Mouse (Mus musculus): Measurements from ENCODE around the gene Ano6. TPM values are rescaled to one million over a fixed set of nuclear protein-coding genes. Genes with fewer than 3 reads are reported as not detected.

Ano6 gene
- polyA plus RNA-seq, 1 experiment from 2014 or later: 52.2 TPM

DNA sequence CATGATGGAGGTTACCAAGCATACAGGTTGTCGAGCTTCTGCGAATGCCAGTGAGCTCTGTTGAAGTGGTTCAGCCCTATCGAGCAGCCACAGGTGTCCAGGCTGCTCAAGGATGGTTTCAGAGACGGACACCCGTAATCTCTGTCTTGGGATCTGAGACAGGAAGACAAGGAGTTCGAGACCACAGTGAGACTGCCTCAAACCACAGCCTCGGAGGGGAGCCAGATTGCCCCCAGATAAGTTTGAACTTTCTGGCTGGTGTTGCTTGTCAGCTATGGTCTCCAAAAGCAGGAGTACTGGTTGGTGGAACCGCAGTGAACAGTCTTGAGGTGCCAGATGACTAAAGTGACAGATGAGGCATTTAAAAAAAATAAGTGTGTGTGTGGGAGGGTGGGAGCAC lies 81.8 kb downstream of the Ano6 start:
- no peak for ATAC-seq (ENCODE audit: insufficient number of reproducible peaks, insufficient read depth, low FRiP score, low TSS enrichment)
- Histone ChIP-seq H3K4me1 (peaks cover 4% of the 10 kb centered on the region; the same call in 1 of the 2 replicates), H3K36me3 (no peaks in the 10 kb centered on the region), H3K9me3 (no peaks in the 10 kb centered on the region), H3K27me3 (no peaks in the 10 kb centered on the region), H3K4me2 (replicated peaks) (no peak overlapping the region), H3K4me3 (no peak overlapping the region), H3K27ac (no peak overlapping the region), H3K9ac (no peak overlapping the region)
- 92% methylated on average over 8 of the region's 8 CpGs for WGBS

GRCm38 (mm10) chr15:95873276-95873675 lies 82.6 kb downstream of the Ano6 start:
- no peak overlapping the region for H3K4me2 ChIP-seq (replicated peaks)
- 44% methylated on average over 1 of the region's 1 CpGs for WGBS
- no peaks in the 10 kb centered on the region for H3K27me3 ChIP-seq
- H3K36me3 ChIP-seq: no peaks in the 10 kb centered on the region
- ATAC-seq (ENCODE audit: insufficient number of reproducible peaks, insufficient read depth, low FRiP score, low TSS enrichment): no peak
- no peaks in the 10 kb centered on the region; the same call in 1 of the 2 replicates for H3K4me1 ChIP-seq
- H3K9me3 ChIP-seq: no peaks in the 10 kb centered on the region
- H3K9ac ChIP-seq: no peak overlapping the region
- no peak overlapping the region for H3K4me3 ChIP-seq
- H3K27ac ChIP-seq: no peak overlapping the region

DNA sequence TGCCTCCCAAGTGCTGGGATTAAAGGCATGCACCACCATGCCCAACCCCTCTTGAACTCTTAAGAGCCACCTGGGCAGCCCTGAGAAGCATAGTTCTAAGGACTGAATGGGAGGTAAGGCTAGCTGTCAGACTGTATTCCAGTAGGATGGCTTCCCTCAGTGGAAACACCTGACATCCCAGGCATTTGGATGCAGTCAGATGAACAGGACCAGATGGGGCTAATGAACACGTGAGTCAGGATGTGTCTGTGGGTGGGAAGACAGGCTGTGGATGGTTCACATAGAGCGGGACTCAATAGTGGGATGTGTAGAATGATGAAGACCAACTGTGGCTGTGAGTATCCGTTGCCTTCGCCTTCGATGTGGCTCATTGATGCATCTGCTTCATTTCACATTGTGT lies 83.6 kb downstream of the Ano6 start:
- H3K4me3 ChIP-seq: no peak overlapping the region
- no peak for ATAC-seq (ENCODE audit: insufficient number of reproducible peaks, insufficient read depth, low FRiP score, low TSS enrichment)
- no peak overlapping the region for H3K27ac ChIP-seq
- H3K4me1 ChIP-seq: no peaks in the 10 kb centered on the region; the same call in 1 of the 2 replicates
- 80% methylated on average over 5 of the region's 5 CpGs for WGBS
- no peak overlapping the region for H3K9ac ChIP-seq
- H3K9me3 ChIP-seq: no peaks in the 10 kb centered on the region
- no peak overlapping the region for H3K4me2 ChIP-seq (replicated peaks)
- no peaks in the 10 kb centered on the region for H3K36me3 ChIP-seq
- H3K27me3 ChIP-seq: no peaks in the 10 kb centered on the region

- 57% methylated on average over 8 of the region's 8 CpGs for WGBS
- H3K27ac ChIP-seq: no peak overlapping the region
Observed at GRCm38 (mm10) chr15:95874726-95875125, 84.1 kb downstream of the Ano6 start.

DNA sequence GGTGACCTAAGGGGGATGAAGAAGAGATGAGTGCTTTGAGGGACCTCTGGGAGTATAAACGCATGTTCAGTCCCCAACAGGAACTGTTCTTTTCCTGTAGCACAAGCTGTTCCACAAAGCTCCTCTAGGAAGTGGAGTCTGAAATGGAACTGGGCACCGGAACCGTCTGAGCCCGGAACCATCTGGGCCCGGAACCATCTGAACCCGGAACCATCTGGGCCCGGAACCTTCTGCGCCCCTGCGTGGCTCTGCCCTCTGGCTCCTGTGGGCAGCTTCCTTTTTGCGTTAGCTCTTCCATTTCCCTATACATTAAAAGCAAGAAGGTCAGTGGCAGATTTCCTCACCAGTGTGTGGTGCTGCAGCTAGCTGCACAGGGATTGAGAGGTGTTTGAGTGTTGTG lies 85.3 kb downstream of the Ano6 start:
- no peak overlapping the region for H3K9ac ChIP-seq
- 88% methylated on average over 10 of the region's 10 CpGs for WGBS

More at GRCm38 (mm10) chr15:95874726-95875125, 84.1 kb downstream of the Ano6 start:
- H3K36me3 ChIP-seq: no peaks in the 10 kb centered on the region
- no peak overlapping the region for H3K4me3 ChIP-seq
- no peak for ATAC-seq (ENCODE audit: insufficient number of reproducible peaks, insufficient read depth, low FRiP score, low TSS enrichment)
- no peaks in the 10 kb centered on the region; the same call in 1 of the 2 replicates for H3K4me1 ChIP-seq
- no peaks in the 10 kb centered on the region for H3K9me3 ChIP-seq
- no peaks in the 10 kb centered on the region for H3K27me3 ChIP-seq
- H3K4me2 ChIP-seq (replicated peaks): no peak overlapping the region
- H3K9ac ChIP-seq: no peak overlapping the region

GRCm38 (mm10) chr15:95880616-95881151 lies 90.0 kb downstream of the Ano6 start:
- Histone ChIP-seq H3K9ac (no peak overlapping the region), H3K36me3 (no peaks in the 10 kb centered on the region), H3K27ac (no peak overlapping the region), H3K9me3 (no peaks in the 10 kb centered on the region), H3K4me2 (replicated peaks) (no peak overlapping the region), H3K4me3 (no peak overlapping the region), H3K4me1 (peaks cover 10% of the 10 kb centered on the region), H3K27me3 (no peaks in the 10 kb centered on the region)
- WGBS: 53% methylated on average over 10 of the region's 10 CpGs
- ATAC-seq (ENCODE audit: insufficient number of reproducible peaks, insufficient read depth, low FRiP score, low TSS enrichment): no peak

More for the DNA sequence above, 85.3 kb downstream of the Ano6 start:
- Histone ChIP-seq H3K36me3 (no peaks in the 10 kb centered on the region), H3K4me2 (replicated peaks) (no peak overlapping the region), H3K9me3 (no peaks in the 10 kb centered on the region), H3K4me1 (no peaks in the 10 kb centered on the region; the same call in 1 of the 2 replicates), H3K27me3 (no peaks in the 10 kb centered on the region), H3K27ac (no peak overlapping the region), H3K4me3 (no peak overlapping the region)
- ATAC-seq (ENCODE audit: insufficient number of reproducible peaks, insufficient read depth, low FRiP score, low TSS enrichment): no peak

DNA sequence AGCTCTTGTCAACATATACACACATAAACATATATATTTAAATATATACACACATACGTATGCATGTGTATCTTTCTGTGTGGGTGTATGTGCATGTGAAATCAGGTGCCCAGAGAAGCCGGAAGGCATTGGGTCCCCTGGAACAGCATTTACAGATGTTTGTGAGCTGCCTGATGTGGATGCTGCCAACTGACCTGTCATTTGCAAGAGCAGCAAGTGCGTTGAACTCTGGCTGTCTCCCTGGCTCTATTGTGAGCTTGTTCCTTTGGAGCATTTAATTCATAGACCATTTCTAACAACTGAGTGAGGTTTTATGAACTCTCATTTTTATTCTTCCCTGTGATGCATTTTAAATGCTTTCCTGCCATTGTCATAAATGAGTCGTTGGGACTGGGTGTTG lies 91.8 kb downstream of the Ano6 start:
- Histone ChIP-seq H3K27me3 (no peaks in the 10 kb centered on the region), H3K4me1 (peaks cover 25% of the 10 kb centered on the region), H3K27ac (no peak overlapping the region), H3K4me2 (replicated peaks) (no peak overlapping the region), H3K9ac (no peak overlapping the region), H3K36me3 (no peaks in the 10 kb centered on the region), H3K4me3 (no peak overlapping the region), H3K9me3 (no peaks in the 10 kb centered on the region)
- 93% methylated on average over 4 of the region's 4 CpGs for WGBS
- ATAC-seq (ENCODE audit: insufficient number of reproducible peaks, insufficient read depth, low FRiP score, low TSS enrichment): no peak

- Histone ChIP-seq H3K9ac (no peak overlapping the region), H3K9me3 (no peaks in the 10 kb centered on the region), H3K27me3 (no peaks in the 10 kb centered on the region), H3K4me3 (no peak overlapping the region), H3K27ac (no peak overlapping the region), H3K4me2 (replicated peaks) (no peak overlapping the region), H3K4me1 (peaks cover 31% of the 10 kb centered on the region), H3K36me3 (no peaks in the 10 kb centered on the region)
- no peak for ATAC-seq (ENCODE audit: insufficient number of reproducible peaks, insufficient read depth, low FRiP score, low TSS enrichment)
- WGBS: 74% methylated on average over 6 of the region's 6 CpGs
Observed at GRCm38 (mm10) chr15:95883559-95883958, 92.9 kb downstream of the Ano6 start.

GRCm38 (mm10) chr15:95884658-95885620 lies 94.3 kb downstream of the Ano6 start:
- WGBS: 73% methylated on average over 10 of the region's 10 CpGs
- no peak overlapping the region for H3K9ac ChIP-seq
- peaks cover 31% of the 10 kb centered on the region for H3K4me1 ChIP-seq
- no peaks in the 10 kb centered on the region for H3K36me3 ChIP-seq
- ATAC-seq (ENCODE audit: insufficient number of reproducible peaks, insufficient read depth, low FRiP score, low TSS enrichment): no peak
- H3K4me2 ChIP-seq (replicated peaks): no peak overlapping the region
- H3K27me3 ChIP-seq: no peaks in the 10 kb centered on the region
- H3K4me3 ChIP-seq: no peak overlapping the region
- H3K27ac ChIP-seq: no peak overlapping the region
- no peaks in the 10 kb centered on the region for H3K9me3 ChIP-seq

- no peaks in the 10 kb centered on the region for H3K27me3 ChIP-seq
- H3K4me1 ChIP-seq: peaks cover 31% of the 10 kb centered on the region
- H3K36me3 ChIP-seq: no peaks in the 10 kb centered on the region
- no peak overlapping the region for H3K4me2 ChIP-seq (replicated peaks)
- 48% methylated on average over 18 of the region's 18 CpGs for WGBS
- no peak overlapping the region for H3K9ac ChIP-seq
- H3K4me3 ChIP-seq: no peak overlapping the region
- H3K9me3 ChIP-seq: no peaks in the 10 kb centered on the region
- ATAC-seq (ENCODE audit: insufficient number of reproducible peaks, insufficient read depth, low FRiP score, low TSS enrichment): no peak
- no peak overlapping the region for H3K27ac ChIP-seq
Observed at GRCm38 (mm10) chr15:95885953-95886820, 95.5 kb downstream of the Ano6 start.

DNA sequence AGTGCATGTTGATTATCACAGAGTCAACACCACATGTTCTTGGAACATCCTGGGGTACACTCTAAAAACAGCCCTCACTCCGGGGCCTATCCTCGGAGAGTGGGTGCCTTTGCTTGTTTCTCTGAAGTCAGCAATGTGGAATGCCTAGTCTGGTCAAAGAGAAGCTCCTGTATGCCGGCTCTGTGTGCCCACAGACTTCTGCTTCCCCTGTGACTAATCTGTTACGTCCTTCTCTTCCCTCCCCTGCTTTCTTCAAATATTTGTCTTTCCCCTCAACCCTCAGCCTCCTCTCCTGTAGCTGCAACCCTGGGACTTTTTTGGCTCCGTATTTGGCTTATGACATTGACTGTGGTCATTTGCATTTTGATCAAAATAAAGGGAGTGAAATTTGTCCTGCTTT lies 96.7 kb downstream of the Ano6 start:
- Histone ChIP-seq H3K36me3 (no peaks in the 10 kb centered on the region), H3K9me3 (no peaks in the 10 kb centered on the region), H3K27me3 (no peaks in the 10 kb centered on the region), H3K4me3 (no peak overlapping the region), H3K27ac (peak overlapping the region; percentile 50; the same call in 1 of the 2 replicates), H3K4me2 (replicated peaks) (no peak overlapping the region), H3K9ac (no peak overlapping the region), H3K4me1 (peaks cover 35% of the 10 kb centered on the region)
- no peak for ATAC-seq (ENCODE audit: insufficient number of reproducible peaks, insufficient read depth, low FRiP score, low TSS enrichment)
- 22% methylated on average over 5 of the region's 5 CpGs for WGBS

Measured in embryonic facial prominence, embryonic 12.5 days (tissue).